ENCODE assay signal across 8 mouse cellular contexts in the genomic region with DNA sequence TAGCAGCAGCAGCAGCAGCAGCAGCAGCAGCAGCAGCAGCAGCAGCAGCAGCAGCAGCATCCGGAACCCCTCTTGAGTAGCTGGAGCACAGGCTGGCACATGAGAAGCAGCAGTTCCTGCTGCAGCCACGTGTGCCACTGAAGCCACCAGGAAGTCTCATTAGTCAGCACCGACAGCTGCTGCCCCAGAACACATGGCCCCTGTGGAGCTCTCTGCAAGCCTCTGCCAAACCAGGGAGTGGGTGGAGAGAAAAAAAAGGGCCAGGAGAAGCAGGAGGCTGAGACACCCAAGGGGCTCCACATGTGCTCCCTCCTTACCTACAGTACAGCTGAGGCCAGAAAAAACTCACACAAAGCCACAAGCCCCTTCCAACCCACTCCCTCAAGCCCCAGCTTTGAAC.
DNase-seq lines count a peak whose midpoint lies in the region; ATAC-seq lines count a peak whose summit lies in the region.

No protein-coding gene starts in this region.

- H3K4me1 ChIP-seq in kidney, embryonic 16.5 days (ENCODE audit: insufficient read depth, low read length): peaks cover 87% of the 10 kb centered on the region
- H3K4me1 ChIP-seq in lung, embryonic 16.5 days (replicated peaks; ENCODE audit: control insufficient read depth, insufficient read depth, low read length): peaks cover 46% of the 10 kb centered on the region

- 11% methylated on average over 3 of the region's 3 CpGs for WGBS in kidney, embryonic 16.5 days
- WGBS in lung, embryonic 16.5 days: 15% methylated on average over 3 of the region's 3 CpGs

- peak overlapping the region; percentile 84 for H3K27ac ChIP-seq in kidney, embryonic 16.5 days (ENCODE audit: low read length)
- peak overlapping the region; percentile 16; the same call in 1 of the 2 replicates for H3K27ac ChIP-seq in lung, embryonic 16.5 days (ENCODE audit: low read length)

- H3K4me3 ChIP-seq in kidney, embryonic 16.5 days (ENCODE audit: low read length): no peak overlapping the region
- no peak overlapping the region for H3K4me3 ChIP-seq in lung, embryonic 16.5 days (ENCODE audit: low read length)

- H3K9me3 ChIP-seq in kidney, embryonic 16.5 days (ENCODE audit: low read length): no peaks in the 10 kb centered on the region
- no peaks in the 10 kb centered on the region for H3K9me3 ChIP-seq in lung, embryonic 16.5 days (ENCODE audit: control insufficient read depth, low read length)

- peak overlapping the region; percentile 43; the same call in 1 of the 2 replicates for H3K9ac ChIP-seq in kidney, embryonic 16.5 days (replicated peaks; ENCODE audit: low read length)
- H3K9ac ChIP-seq in lung, embryonic 16.5 days (ENCODE audit: low read length): no peak overlapping the region

- H3K4me2 ChIP-seq in kidney, embryonic 16.5 days (replicated peaks; ENCODE audit: low read depth, low read length): no peak overlapping the region
- H3K4me2 ChIP-seq in lung, embryonic 16.5 days (ENCODE audit: low read depth, low read length): no peak overlapping the region

- no peaks in the 10 kb centered on the region for H3K27me3 ChIP-seq in kidney, embryonic 16.5 days (ENCODE audit: insufficient read depth, low read length)
- no peaks in the 10 kb centered on the region for H3K27me3 ChIP-seq in lung, embryonic 16.5 days (ENCODE audit: control insufficient read depth, insufficient read depth, low read depth, low read length)

- ATAC-seq in frontal cortex, adult (ENCODE audit: low TSS enrichment): peak; percentile 74
- peak; percentile 80 for ATAC-seq in common myeloid progenitor, adult 5-6 weeks (replicated peaks; ENCODE audit: low read depth, poor library complexity, severe bottlenecking)
- no peak for ATAC-seq in kidney, embryonic 16.5 days (ENCODE audit: low FRiP score, low TSS enrichment)
- ATAC-seq in lung, embryonic 16.5 days (ENCODE audit: low read depth): peak; percentile 46; the same call in 1 of the 2 replicates
- peak; percentile 69 for ATAC-seq in neutrophil, adult 5-6 weeks (ENCODE audit: extremely low read depth, insufficient number of reproducible peaks, low FRiP score, poor library complexity, severe bottlenecking)

- no peaks in the 10 kb centered on the region for H3K36me3 ChIP-seq in kidney, embryonic 16.5 days (ENCODE audit: insufficient read depth, low read length)
- H3K36me3 ChIP-seq in lung, embryonic 16.5 days (ENCODE audit: control insufficient read depth, insufficient read depth, low read length): no peaks in the 10 kb centered on the region

- no peak for DNase-seq in frontal cortex, postnatal 25 days (ENCODE audit: low spot score in 2 of 2)
- DNase-seq in heart, adult 9 months (ENCODE audit: low spot score in 2 of 2): peak; percentile 50 to 69
- DNase-seq in cerebellum, adult 18-20 months: no peak

Comparison
In these comparisons a context has a peak if more than half of its experiments do, and no peak if none do; other contexts are left out.
1. DNase-seq: peak in heart, adult 9 months (2 of 2); none in frontal cortex, postnatal 25 days (0 of 2) and cerebellum, adult 18-20 months (0 of 2).